Mouse (Mus musculus) heart, postnatal 0 days (tissue): Measurements from ENCODE around the gene Bcl9. TPM values are rescaled to one million over a fixed set of nuclear protein-coding genes. Genes with fewer than 3 reads are reported as not detected.

Experiments
- ATAC-seq: fragments of 200-750 bp; cut with Nextera tagmentation; 2 replicates; pipeline ENCODE4 v1.8.0; 2017; ENCODE audit warnings: low read depth, moderate number of reproducible peaks, moderate library complexity; ENCODE audit not compliant: insufficient read depth
- DNase-seq: peaks from one replicate; pipeline ENCODE4 v3.0.0-alpha.2; 2016; ENCODE audit warnings: low spot score
- H3K27ac ChIP-seq: fragments of 300-500 bp; sonication (generic); 2 replicates; pipeline ENCODE4 v1.5.1; 2014; ENCODE audit warnings: low read depth, mild to moderate bottlenecking
- H3K27me3 ChIP-seq: fragments of 300-500 bp; sonication (generic); 2 replicates; pipeline ENCODE4 v1.6.1; 2014; ENCODE audit warnings: low read length, mixed read lengths; ENCODE audit not compliant: control insufficient read depth, insufficient read depth
- H3K36me3 ChIP-seq: fragments of 300-500 bp; sonication (generic); replicated peaks from 2 replicates; pipeline ENCODE4 v1.6.1; 2014; ENCODE audit warnings: low read length, mixed read lengths; ENCODE audit not compliant: control insufficient read depth, insufficient read depth
- H3K4me1 ChIP-seq: fragments of 300-500 bp; sonication (generic); 2 replicates; pipeline ENCODE4 v1.6.1; 2014; ENCODE audit warnings: antibody characterized with exemption; ENCODE audit not compliant: control insufficient read depth, insufficient read depth
- H3K4me2 ChIP-seq: fragments of 300-500 bp; sonication (generic); 2 replicates; pipeline ENCODE4 v1.6.1; 2014; ENCODE audit warnings: low read depth, mild to moderate bottlenecking, low read length, moderate library complexity
- H3K4me3 ChIP-seq: fragments of 300-500 bp; sonication (generic); 2 replicates; pipeline ENCODE4 v1.5.1; 2014; ENCODE audit warnings: low read depth, low read length
- H3K9ac ChIP-seq: fragments of 300-500 bp; sonication (generic); replicated peaks from 2 replicates; pipeline ENCODE4 v1.6.1; 2014; ENCODE audit warnings: low read depth, low read length, mixed read lengths
- H3K9me3 ChIP-seq: fragments of 300-500 bp; sonication (generic); replicated peaks from 2 replicates; pipeline ENCODE4 v1.6.1; 2016; ENCODE audit warnings: low read length; ENCODE audit not compliant: control insufficient read depth
- CTCF ChIP-seq: IDR thresholded peaks from 2 replicates; pipeline ENCODE4 v1.5.1; 2016; ENCODE audit warnings: antibody characterized with exemption, control low read depth, low read depth
- EP300 ChIP-seq: IDR thresholded peaks from 2 replicates; pipeline ENCODE4 v1.6.1; 2016; ENCODE audit warnings: antibody characterized with exemption, low read depth
- WGBS: fragments of 180-500 bp; shearing (Covaris S2); extraction: QIAGEN DNeasy Blood & Tissue Kit; methylation state at CpG from one replicate; pipeline ENCODE4 v1.1.7; 2014; 5-methylcytosine and 5-hydroxymethylcytosine counted together
- polyA plus RNA-seq: library from polyadenylated mRNA; unstranded; fragments of >200 nt; fragmentation: Nextera tagmentation; extraction: Ambion mirVana; gene quantifications from 2 replicates; pipeline ENCODE4 v1.2.1, GENCODE M21; 2015
- total RNA-seq: library from RNA; depleted of rRNA; stranded (reverse); fragments of >200 nt; gene quantifications from 2 replicates; pipeline ENCODE4 v1.2.3, GENCODE M21; 2014; ENCODE audit warnings: low replicate concordance

The Bcl9 gene
- total and polyA plus RNA-seq, 2 experiments from 2014 or later = 15.7 to 22.7 TPM

DNA sequence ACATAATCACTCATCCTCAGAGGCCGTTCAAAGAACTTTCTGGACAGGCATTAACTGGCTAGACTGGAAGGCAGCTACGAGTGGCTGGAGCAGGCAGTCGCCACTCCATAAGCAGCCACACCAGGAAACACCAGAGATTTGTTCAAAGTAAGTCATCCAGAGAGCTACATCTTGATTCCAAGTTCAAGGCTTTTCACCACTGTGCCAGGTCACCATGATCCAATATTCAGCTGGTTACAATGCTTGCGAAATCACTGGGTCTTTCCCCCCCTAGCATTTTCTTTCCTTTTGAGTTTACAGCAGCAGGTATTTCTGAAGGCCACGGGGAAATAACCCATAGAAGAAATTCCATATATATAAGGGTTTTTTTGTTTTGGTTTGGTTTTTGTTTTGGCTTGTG lies 72.5 kb downstream of the Bcl9 start:
- DNase-seq = no peak
- Histone ChIP-seq H3K27ac (peak overlapping the region; percentile 57), H3K27me3 (no peaks in the 10 kb centered on the region), H3K9me3 (no peaks in the 10 kb centered on the region), H3K4me3 (no peak overlapping the region), H3K4me1 (peaks cover 26% of the 10 kb centered on the region), H3K4me2 (peak overlapping the region; percentile 85; the same call in 1 of the 2 replicates), H3K36me3 (peaks cover 28% of the 10 kb centered on the region), H3K9ac (no peak overlapping the region)
- no peak for ATAC-seq
- 57% methylated on average over 5 of the region's 5 CpGs for WGBS
- no peak for TF ChIP-seq CTCF
- no peak for TF ChIP-seq EP300

DNA sequence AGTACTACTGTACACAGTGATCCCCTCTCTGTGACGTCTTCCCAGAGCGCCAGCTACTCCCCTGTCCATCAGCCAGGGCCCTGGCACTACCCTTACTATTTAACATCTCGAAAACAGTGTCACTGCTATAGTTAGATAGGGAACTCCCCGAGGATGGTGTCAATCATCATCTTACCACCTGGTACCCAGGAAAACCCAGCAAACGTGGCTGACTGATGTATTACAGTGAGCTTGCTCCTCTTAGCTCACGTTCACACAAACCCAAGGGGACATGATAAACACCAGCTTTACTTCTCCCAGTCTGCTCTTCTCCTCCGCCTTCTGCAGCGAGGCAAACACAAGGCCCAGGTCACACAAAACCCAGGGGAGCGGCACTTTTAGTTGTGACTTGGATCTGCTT lies 74.5 kb downstream of the Bcl9 start:
- Histone ChIP-seq H3K9me3 (no peaks in the 10 kb centered on the region), H3K27ac (no peak overlapping the region), H3K27me3 (no peaks in the 10 kb centered on the region), H3K36me3 (peaks cover 46% of the 10 kb centered on the region), H3K4me2 (no peak overlapping the region), H3K4me3 (no peak overlapping the region), H3K9ac (no peak overlapping the region), H3K4me1 (peaks cover 19% of the 10 kb centered on the region)
- ATAC-seq = no peak
- no peak for DNase-seq
- TF ChIP-seq CTCF (no peak), EP300 (no peak)
- WGBS = 68% methylated on average over 9 of the region's 9 CpGs

DNA sequence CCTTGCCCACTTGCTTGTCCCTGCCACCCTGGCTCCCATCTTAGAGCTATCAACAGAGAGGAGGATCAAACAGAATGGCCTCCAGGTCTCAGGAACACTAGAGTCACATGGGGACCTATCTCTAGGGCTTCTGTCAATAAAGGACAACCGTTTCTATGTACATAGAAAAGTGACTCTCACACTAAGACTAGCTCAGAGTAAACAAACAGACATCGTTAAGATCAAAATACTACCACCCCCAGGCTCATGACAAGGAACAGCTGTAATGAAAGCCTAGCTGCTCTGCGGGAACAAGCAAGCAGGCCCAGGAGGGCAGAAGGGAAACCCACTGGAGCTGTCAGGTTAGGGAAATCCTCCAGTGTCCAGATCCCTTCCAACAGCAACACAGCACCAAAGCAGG lies 82.2 kb downstream of the Bcl9 start:
- H3K36me3 ChIP-seq = peaks cover 87% of the 10 kb centered on the region
- 53% methylated on average over 3 of the region's 3 CpGs for WGBS
- no peak overlapping the region for H3K9ac ChIP-seq
- no peak for TF ChIP-seq EP300
- no peak for ATAC-seq
- H3K27ac ChIP-seq = no peak overlapping the region
- DNase-seq = no peak
- no peaks in the 10 kb centered on the region for H3K9me3 ChIP-seq
- H3K4me2 ChIP-seq = no peak overlapping the region
- H3K4me1 ChIP-seq = peaks cover 7% of the 10 kb centered on the region
- H3K4me3 ChIP-seq = no peak overlapping the region
- H3K27me3 ChIP-seq = no peaks in the 10 kb centered on the region

DNA sequence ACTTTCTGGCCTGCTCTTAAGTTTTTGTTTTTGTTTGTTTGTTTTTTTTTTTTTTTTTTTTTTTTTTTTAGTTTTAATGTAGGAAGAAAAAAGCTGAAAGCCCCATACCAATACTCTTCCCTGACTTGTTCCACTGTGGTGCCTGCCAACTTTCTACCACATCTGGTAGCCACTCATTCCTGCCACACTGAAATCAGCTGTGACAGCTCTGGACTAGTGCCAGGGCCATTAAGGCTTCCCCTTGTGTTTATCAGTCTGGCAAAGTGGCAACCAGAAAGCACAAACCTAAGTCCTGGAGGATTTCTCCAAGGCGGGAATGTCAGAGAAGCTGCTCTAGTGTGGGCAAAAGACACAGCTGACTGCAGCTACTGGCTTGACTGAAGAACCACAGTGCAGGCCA lies 83.3 kb downstream of the Bcl9 start:
- no peak for TF ChIP-seq CTCF
- Histone ChIP-seq H3K27me3 (no peaks in the 10 kb centered on the region), H3K4me1 (peaks cover 7% of the 10 kb centered on the region), H3K27ac (peak overlapping the region; percentile 20; the same call in 1 of the 2 replicates), H3K36me3 (peaks cover 87% of the 10 kb centered on the region), H3K9me3 (no peaks in the 10 kb centered on the region), H3K4me2 (no peak overlapping the region), H3K9ac (no peak overlapping the region; the same call in 1 of the 2 replicates), H3K4me3 (no peak overlapping the region)
- 26% methylated on average over 1 of the region's 1 CpGs for WGBS
- ATAC-seq (peak; percentile 53; the same call in 1 of the 2 replicates), DNase-seq (peak; percentile 72)

DNA sequence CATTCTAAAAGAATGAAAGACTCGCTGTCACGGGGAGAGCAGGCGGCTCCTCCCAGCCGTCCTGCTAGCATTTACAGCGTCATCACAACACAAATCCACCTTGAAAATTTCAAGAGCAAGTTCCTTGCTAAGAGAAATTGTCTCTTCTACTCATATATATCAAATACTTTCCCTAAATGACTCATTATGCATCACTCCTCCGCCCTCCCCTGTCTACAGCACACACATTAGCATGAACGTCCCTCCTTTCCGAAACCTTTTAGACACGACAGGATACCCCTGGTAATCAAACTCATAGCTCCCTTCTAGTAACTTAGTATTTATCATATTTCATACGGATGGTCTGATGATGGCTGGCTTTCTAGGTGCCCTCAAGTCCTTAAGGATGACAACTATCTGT lies 83.8 kb downstream of the Bcl9 start:
- ATAC-seq (no peak), DNase-seq (no peak)
- Histone ChIP-seq H3K4me1 (peaks cover 7% of the 10 kb centered on the region), H3K9ac (no peak overlapping the region), H3K4me2 (no peak overlapping the region), H3K4me3 (no peak overlapping the region), H3K9me3 (no peaks in the 10 kb centered on the region), H3K27ac (no peak overlapping the region), H3K27me3 (no peaks in the 10 kb centered on the region), H3K36me3 (peaks cover 84% of the 10 kb centered on the region)
- TF ChIP-seq EP300 (no peak), CTCF (no peak)
- WGBS = 79% methylated on average over 10 of the region's 10 CpGs

DNA sequence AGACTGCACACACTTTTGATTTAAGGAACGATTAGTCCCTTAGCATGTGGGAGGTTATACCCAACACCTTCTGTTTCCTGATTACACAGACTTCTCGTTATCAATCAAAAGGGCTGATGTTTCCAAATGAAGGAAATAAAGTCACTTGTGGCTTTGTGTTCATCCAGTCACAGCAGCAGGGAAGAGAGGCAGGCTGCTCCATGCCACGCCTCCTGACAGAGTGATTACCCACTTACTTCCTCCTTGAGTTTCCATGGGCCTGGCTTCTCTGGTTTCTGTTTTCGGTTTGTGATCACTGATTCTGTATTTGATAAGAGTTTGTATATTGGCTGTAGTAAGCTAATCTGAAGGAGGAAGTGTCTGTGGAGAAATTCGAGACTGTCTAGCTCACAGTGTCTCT lies 86.5 kb downstream of the Bcl9 start:
- WGBS = 64% methylated on average over 5 of the region's 5 CpGs
- Histone ChIP-seq H3K27ac (no peak overlapping the region), H3K36me3 (peaks cover 91% of the 10 kb centered on the region), H3K4me1 (peaks cover 7% of the 10 kb centered on the region), H3K27me3 (no peaks in the 10 kb centered on the region), H3K9me3 (no peaks in the 10 kb centered on the region), H3K4me3 (no peak overlapping the region), H3K9ac (no peak overlapping the region), H3K4me2 (no peak overlapping the region)
- ATAC-seq (no peak), DNase-seq (no peak)
- no peak for TF ChIP-seq EP300
- TF ChIP-seq CTCF = no peak
